Mouse (Mus musculus) C2C12 (cell line): ENCODE data around the gene Olfr985.

Experiments
- CTCF ChIP-seq: IDR thresholded peaks from one replicate; pipeline ENCODE4 v1.5.1; 2011; ENCODE audit not compliant: control insufficient read depth, insufficient read depth, insufficient read length
- MYOD1 ChIP-seq: IDR thresholded peaks from one replicate; pipeline ENCODE4 v1.6.1; 2011; ENCODE audit warnings: low read depth; ENCODE audit not compliant: control insufficient read depth, insufficient read length

GRCm38 (mm10) chr9:40155118-40155644 is 25.2 kb upstream of the Olfr985 start:
- TF ChIP-seq CTCF (no peak), MYOD1 (no peak)
